8 mouse cellular contexts compared by ENCODE assay signal in the genomic region with DNA sequence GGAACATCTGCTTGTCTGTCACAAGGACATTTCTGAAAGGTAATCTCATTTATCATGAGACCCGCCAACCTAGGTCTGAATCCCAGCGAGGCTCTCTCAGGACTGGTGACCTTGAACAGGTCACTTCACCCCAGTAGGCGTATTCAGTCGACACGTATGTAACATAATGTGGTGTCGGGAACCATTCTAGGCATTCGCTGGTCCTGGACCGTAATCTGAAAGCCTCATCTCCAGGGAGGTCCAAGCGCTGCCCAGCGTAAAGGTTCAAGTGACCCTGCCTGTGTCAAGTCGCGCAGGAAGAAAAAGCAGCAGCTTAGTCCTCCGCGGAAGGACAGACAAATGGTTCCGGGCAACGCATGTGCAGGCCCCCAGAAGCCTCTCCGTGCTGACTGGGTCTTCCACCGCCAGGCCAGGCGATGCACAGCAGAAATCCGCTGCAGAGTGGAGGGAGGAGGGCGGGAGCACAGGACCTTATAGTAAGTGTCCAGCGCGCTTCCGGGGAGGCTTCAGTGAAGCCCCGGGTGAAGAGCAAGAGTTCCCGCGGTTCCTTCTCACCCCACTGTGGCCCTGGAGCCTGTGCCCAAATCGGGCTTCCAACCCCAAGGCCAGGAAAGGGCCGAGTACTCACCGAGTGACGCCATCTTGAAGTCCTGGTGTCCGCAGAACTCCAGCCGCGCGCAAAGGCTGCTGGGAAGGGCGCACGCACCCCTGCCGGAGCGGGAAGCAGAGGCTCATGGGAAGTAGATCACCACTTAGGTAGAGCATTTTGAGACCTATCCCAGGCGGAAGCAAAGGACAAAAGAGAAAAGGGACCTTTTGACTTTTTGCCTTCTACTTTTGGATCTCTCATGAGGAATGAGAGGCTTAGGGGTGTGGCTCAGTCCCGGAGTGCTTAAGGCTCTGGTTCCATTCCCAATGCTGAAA. TPM values are rescaled to one million over a fixed set of nuclear protein-coding genes. Genes with fewer than 3 reads are reported as not detected.
DNase-seq lines count a peak whose midpoint lies in the region; ATAC-seq lines count a peak whose summit lies in the region.

No protein-coding gene starts in this region.

- peaks cover 11% of the 10 kb centered on the region for H3K4me1 ChIP-seq in intestine, embryonic 16.5 days (ENCODE audit: control insufficient read depth, insufficient read depth, low read length)

- H3K27me3 ChIP-seq in intestine, embryonic 16.5 days (replicated peaks; ENCODE audit: control insufficient read depth, insufficient read depth, low read length) = no peaks in the 10 kb centered on the region

- peak overlapping the region; percentile 87 for H3K27ac ChIP-seq in intestine, embryonic 16.5 days (ENCODE audit: low read length)

- peak overlapping the region; percentile 94 for H3K9ac ChIP-seq in intestine, embryonic 16.5 days (ENCODE audit: low read depth, low read length)

- H3K4me3 ChIP-seq in intestine, embryonic 16.5 days (ENCODE audit: low read length) = peak overlapping the region; percentile 82

- WGBS in intestine, embryonic 16.5 days = under 1% methylated on average over 41 of the region's 41 CpGs

- peak; percentile 91 for ATAC-seq in intestine, embryonic 16.5 days

- intact Hi-C loops in gastrocnemius, postnatal 36 days (cut with DNase I) = no loop called here
- intact Hi-C loops in left cerebral cortex, postnatal 25 days (cut with DNase I) = loop anchor here (1.0 to 2.0 kb wide), 2 partner anchors 24 to 40 kb away; a partner anchor contains a TSS

- peaks cover 18% of the 10 kb centered on the region; the same call in 1 of the 2 replicates for H3K36me3 ChIP-seq in intestine, embryonic 16.5 days (ENCODE audit: control insufficient read depth, insufficient read depth, low read length)

- no peaks in the 10 kb centered on the region for H3K9me3 ChIP-seq in intestine, embryonic 16.5 days (ENCODE audit: control insufficient read depth, low read length)

- peak overlapping the region; percentile 63 for H3K4me2 ChIP-seq in intestine, embryonic 16.5 days (ENCODE audit: low read depth, low read length)

- DNase-seq in adrenal gland, adult 8-10 months = peak; percentile 88
- peak; percentile 78 for DNase-seq in embryo, embryonic 11.5 days (ENCODE audit: low read depth, low spot score)
- DNase-seq in gastrocnemius, postnatal 36 days = peak; percentile 81 to 87
- DNase-seq in left cerebral cortex, postnatal 25 days (ENCODE audit: low spot score in 2 of 2) = peak; percentile 93 to 96
- DNase-seq in mesoderm, embryonic 11.5 days (ENCODE audit: low read depth, low spot score) = peak; percentile 92
- DNase-seq in right cerebral cortex, postnatal 25 days = peak; percentile 92
- peak; percentile 82 to 91 for DNase-seq in urinary bladder, postnatal 36 days (ENCODE audit: low spot score in 2 of 2)

RNA-seq across cellular contexts. Expression of a gene that starts 0.7 kb away (rescaled TPM):
- total RNA-seq in adrenal gland, adult 8-10 months (2022) = 100 to 1,000 TPM; 319 to 686 (median 419) TPM
- total RNA-seq in gastrocnemius, postnatal 36 days (2021) = 100 to 1,000 TPM; 691 to 699 TPM
- 956 and 964 TPM in 2 replicates for polyA plus RNA-seq in intestine, embryonic 16.5 days (2015; fragmentation: Nextera tagmentation; extraction: Ambion mirVana)
- total RNA-seq in left cerebral cortex, postnatal 25 days (2021) = 100 to 1,000 TPM; 262 to 266 TPM

RNA-seq across cellular contexts. Expression of a gene that starts 10.5 kb away (rescaled TPM):
- total RNA-seq in adrenal gland, adult 8-10 months (2022) = 10 to 100 TPM in 3 of 4 experiments, 1 to 10 TPM in 1; 9.6 to 13.8 (median 11.9) TPM
- total RNA-seq in gastrocnemius, postnatal 36 days (2021) = 10 to 100 TPM in 1 of 2 experiments, 1 to 10 TPM in 1; 8.5 to 13.0 TPM
- polyA plus RNA-seq in intestine, embryonic 16.5 days (2015; fragmentation: Nextera tagmentation; extraction: Ambion mirVana) = 8.2 and 8.4 TPM in 2 replicates
- total RNA-seq in left cerebral cortex, postnatal 25 days (2021) = 10 to 100 TPM; 11.5 to 12.6 TPM

RNA-seq across cellular contexts. Expression of a gene that starts 13.2 kb away (rescaled TPM):
- total RNA-seq in adrenal gland, adult 8-10 months (2022) = 10 to 100 TPM; 11.0 to 14.5 (median 12.8) TPM
- total RNA-seq in gastrocnemius, postnatal 36 days (2021) = 1 to 10 TPM; 5.4 to 7.5 TPM
- 7.1 and 8.4 TPM in 2 replicates for polyA plus RNA-seq in intestine, embryonic 16.5 days (2015; fragmentation: Nextera tagmentation; extraction: Ambion mirVana)
- total RNA-seq in left cerebral cortex, postnatal 25 days (2021) = 10 to 100 TPM; 10.2 to 11.7 TPM

RNA-seq across cellular contexts. Expression of a gene that starts 24.1 kb away (rescaled TPM):
- 10 to 100 TPM; 18.7 to 22.3 (median 20.5) TPM for total RNA-seq in adrenal gland, adult 8-10 months (2022)
- 1 to 10 TPM; 7.3 to 8.7 TPM for total RNA-seq in gastrocnemius, postnatal 36 days (2021)
- 38.9 and 41.1 TPM in 2 replicates for polyA plus RNA-seq in intestine, embryonic 16.5 days (2015; fragmentation: Nextera tagmentation; extraction: Ambion mirVana)
- 10 to 100 TPM; 21.4 to 21.7 TPM for total RNA-seq in left cerebral cortex, postnatal 25 days (2021)

RNA-seq across cellular contexts. Expression of a gene that starts 24.2 kb away (rescaled TPM):
- 10 to 100 TPM; 29.0 to 30.6 (median 29.9) TPM for total RNA-seq in adrenal gland, adult 8-10 months (2022)
- 10 to 100 TPM; 11.3 to 12.0 TPM for total RNA-seq in gastrocnemius, postnatal 36 days (2021)
- polyA plus RNA-seq in intestine, embryonic 16.5 days (2015; fragmentation: Nextera tagmentation; extraction: Ambion mirVana) = 14.7 and 15.8 TPM in 2 replicates
- total RNA-seq in left cerebral cortex, postnatal 25 days (2021) = 10 to 100 TPM; 18.8 to 19.8 TPM

Comparison
In these comparisons a context has a peak if more than half of its experiments do, and no peak if none do; other contexts are left out.
1. Peak in every context shown above with its lines: DNase-seq, ATAC-seq, H3K4me3 ChIP-seq and H3K27ac ChIP-seq.